Mouse (Mus musculus): Measurements from ENCODE around the gene 2610507B11Rik. TPM values are rescaled to one million over a fixed set of nuclear protein-coding genes. Genes with fewer than 3 reads are reported as not detected.

Gene 2610507B11Rik
- total RNA-seq, 2 experiments from 2014 or later, result 192 to 198 TPM

DNA sequence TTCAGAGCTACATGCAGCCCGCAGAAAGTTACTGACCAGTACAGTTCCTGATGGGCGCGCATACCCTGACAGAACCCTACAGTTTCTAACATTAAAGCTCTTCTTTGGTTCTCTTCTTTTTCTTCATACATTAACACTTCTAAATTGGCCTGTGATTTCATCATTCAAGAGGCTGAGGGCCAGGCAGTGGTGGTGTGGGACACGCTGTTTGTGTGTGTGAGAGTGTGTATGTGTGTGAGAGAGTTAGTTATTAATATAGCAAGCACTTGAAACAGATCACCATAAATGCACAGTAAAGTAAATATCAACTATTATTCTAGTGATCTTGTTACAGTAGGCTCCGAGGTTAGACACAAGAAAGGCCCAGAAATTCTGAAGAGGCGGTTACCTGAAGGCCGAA, 39.4 kb downstream of the 2610507B11Rik start:
- no peak for TF ChIP-seq CTCF (conservative IDR thresholded peaks at IDR 0.05)
- H3K4me3 ChIP-seq, result peak overlapping the region; percentile 82
- peak overlapping the region; percentile 91 for H3K27ac ChIP-seq
- DNase-seq (ENCODE audit: low spot score in 2 of 2), result no peak

DNA sequence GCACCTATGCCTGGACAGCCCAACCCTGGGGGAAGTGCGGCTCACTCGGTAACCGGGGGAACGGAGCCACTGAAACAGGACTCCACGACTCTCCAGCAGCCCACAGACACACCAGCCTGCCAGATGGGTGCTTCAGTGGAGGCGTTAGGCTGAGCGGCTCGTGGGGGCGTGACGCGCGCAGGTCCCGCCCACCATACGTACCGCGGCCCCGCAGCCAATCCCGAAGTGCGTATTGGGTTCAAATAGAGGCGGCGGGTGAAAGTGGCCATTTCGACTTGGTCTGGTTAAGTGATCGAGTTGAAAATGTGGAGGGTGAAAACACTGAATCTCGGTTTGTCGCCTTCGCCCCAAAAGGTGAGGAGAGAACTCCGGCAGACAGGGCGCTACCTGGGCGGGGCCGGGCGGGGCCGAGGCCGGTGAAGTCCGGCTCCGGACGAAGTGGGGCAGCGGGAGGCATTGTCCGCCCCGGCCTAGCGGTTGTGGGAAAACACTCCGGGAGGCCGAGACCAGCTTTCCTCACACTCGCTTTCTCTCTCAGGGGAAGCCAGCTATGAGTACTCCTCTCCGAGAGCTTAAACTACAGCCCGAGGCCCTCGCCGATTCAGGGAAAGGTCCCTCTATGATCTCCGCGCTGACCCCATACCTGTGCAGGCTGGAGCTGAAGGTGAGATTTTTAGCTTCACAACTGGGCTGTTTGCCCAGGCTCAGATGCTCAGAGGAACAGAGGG, 40.0 kb downstream of the 2610507B11Rik start, which contains the start of gene Spag5:
Gene Spag5 (plus strand): TSS at position 173 of the 728 bp plus-strand sequence.
- Histone ChIP-seq H3K27ac (peak within 1 kb of the TSS; percentile 91), H3K4me3 (peak within 1 kb of the TSS; percentile 82)
- peak; percentile 91 to 94 for DNase-seq (ENCODE audit: low spot score in 2 of 2)
- no peak for TF ChIP-seq CTCF (conservative IDR thresholded peaks at IDR 0.05)

DNA sequence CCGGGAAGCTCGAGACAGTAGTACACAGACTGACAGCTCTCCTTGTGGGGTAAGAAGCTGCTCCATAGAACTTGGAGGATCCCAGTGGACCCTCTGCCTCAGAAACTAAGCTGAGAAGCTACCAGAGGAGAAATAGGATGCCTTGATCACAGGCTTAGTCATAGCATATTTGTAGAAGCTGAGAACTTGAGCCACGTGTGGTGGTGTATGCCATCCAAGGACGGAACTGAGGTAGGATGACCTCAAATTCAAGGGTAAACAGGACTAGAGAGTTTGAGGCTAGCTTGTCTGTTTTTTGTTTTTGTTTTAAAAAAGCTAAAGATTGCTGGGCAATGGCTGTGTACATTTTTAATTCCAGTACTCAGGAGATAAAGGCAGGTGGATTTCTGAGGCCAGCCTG, 43.7 kb downstream of the 2610507B11Rik start:
- no peak for DNase-seq (ENCODE audit: low spot score in 2 of 2)
- no peak for TF ChIP-seq CTCF (conservative IDR thresholded peaks at IDR 0.05)
- no peak overlapping the region for H3K27ac ChIP-seq
- no peak overlapping the region for H3K4me3 ChIP-seq

DNA sequence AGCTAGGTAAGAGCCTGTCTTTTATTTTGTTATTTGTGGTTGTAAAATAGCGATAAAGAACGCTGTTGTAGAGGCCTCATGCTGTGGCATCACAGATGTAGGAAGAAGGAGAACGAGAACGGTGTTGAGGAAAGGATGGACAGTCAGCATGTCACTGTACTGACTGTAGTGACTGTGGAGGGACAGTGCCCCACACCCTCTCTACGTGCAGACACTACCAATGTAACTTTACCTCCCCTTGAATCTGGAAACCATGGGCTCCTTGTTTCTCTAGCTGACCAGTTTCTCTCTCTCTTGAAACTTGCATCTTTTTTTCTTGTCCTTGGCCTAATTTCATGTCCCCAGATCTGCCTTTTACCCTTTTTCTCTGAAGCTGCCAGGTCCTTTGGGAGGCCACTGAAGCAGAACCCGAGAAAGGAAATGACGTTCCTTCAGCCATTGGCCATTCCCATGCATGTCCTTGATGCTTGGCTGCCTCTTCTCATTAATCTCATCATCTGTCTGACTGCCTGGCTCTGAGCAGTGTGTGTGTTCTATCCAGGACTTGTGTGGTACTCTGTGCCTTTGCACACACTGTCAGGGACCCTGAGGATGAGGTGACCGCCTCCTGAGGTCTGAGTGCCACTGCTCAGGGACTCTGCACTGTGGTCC, 49.4 kb downstream of the 2610507B11Rik start:
- TF ChIP-seq CTCF (conservative IDR thresholded peaks at IDR 0.05), result no peak
- Histone ChIP-seq H3K27ac (no peak overlapping the region), H3K4me3 (no peak overlapping the region)
- DNase-seq (ENCODE audit: low spot score in 2 of 2), result no peak

DNA sequence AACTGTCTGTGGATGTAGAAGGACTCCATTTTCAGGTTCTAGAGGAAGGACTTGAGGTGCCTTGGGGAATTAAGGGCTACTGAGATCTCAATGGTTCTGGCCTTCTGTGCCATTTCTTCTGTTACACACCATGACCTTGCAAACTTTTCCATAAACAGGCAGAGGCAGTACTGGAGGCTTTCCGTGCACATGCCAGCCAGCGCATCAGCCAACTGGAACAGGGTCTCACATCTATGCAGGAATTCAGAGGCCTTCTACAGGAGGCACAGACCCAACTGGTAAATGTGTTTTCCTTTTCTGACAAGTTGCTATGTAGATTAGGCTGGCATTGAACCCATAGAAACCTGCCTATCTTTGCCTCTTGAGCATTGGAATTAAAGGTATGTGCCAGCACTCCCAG, 52.1 kb downstream of the 2610507B11Rik start:
- Histone ChIP-seq H3K4me3 (no peak overlapping the region), H3K27ac (no peak overlapping the region)
- DNase-seq (ENCODE audit: low spot score in 2 of 2), result no peak
- TF ChIP-seq CTCF (conservative IDR thresholded peaks at IDR 0.05), result no peak

DNA sequence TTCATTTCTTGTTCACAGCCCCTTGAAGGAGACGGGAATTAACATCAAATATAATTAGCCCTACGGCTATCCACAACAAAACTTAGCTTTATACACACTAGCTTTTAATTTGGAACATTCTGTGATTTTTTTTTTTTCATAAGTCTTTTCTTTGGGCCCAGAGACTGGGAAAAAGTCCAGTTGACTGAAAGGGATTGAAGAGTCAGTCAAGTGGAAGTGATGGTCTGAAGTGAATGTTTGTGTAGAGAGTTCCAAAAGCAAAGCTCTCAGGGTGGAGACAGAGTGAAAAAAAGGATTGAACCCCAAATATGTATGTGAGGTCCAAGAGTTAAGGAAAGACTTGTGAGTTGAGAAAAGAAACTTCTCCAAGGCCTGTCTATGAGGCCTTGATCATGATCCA, 56.9 kb downstream of the 2610507B11Rik start:
- Histone ChIP-seq H3K27ac (peak overlapping the region; percentile 75), H3K4me3 (no peak overlapping the region)
- TF ChIP-seq CTCF (conservative IDR thresholded peaks at IDR 0.05), result no peak
- no peak for DNase-seq (ENCODE audit: low spot score in 2 of 2)

DNA sequence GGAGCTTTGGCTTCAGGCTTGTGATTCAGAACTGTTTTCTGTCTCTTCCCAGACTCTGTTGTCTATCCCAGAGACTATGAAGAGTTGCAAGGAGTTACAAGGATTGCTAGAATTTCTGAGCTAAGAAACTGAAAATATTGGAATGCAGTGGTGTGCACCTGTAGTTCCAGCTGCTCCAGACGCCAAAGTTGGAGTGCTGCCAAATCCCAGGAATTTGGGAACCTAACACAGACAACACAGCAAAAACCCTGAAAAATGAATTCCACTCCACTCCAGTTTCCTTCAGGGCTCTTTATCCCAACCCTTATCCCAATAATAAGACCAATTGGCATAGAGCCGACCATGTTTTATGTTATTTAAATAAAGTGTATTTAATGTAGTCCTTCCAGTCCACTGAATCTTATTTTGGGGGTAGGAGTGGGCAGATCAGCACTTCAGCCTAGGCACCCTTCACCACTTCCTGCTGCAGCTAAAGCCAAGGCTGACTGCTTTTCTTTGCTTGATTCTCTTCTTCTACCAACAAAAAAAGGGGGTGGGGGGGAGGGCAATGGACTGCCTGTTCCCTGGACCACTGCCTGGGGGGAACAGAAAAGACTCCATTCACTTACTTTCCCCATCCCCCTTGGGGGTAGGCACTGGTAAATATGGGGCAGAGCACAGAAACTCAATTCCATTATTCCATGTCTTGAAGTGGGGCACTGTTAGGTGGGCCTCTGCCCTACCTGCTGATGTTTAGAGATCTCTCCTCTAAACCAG, 60.7 kb downstream of the 2610507B11Rik start:
- Histone ChIP-seq H3K27ac (peak overlapping the region; percentile 93), H3K4me3 (peak overlapping the region; percentile 53)
- TF ChIP-seq CTCF (conservative IDR thresholded peaks at IDR 0.05), result no peak
- peak in 1 of 2 experiments; percentile 50 for DNase-seq (ENCODE audit: low spot score in 2 of 2)

DNA sequence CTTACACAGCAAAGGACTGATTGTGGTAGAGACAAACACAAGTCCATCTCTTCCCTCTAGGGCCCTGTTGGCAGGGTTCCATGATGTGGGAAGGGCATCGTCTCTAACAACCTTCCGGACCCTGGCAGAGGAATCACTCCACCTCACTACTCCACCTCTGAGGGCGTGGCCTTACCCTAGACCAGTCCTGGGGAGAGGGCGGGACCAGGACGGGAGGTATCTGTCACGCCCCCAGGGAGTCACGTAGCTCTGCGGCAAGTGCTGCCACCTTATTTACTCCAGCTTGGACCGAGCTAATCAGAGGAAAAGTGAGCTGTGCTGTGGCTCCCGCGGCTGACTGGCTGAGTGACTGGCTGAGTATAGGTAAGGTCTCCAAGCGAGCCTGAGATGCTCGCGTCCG, 61.3 kb downstream of the 2610507B11Rik start, which contains the start of gene Aldoc:
Gene Aldoc (plus strand): TSS at position 109 of the 400 bp plus-strand sequence.
- DNase-seq (ENCODE audit: low spot score in 2 of 2), result peak; percentile 72 to 87
- H3K4me3 ChIP-seq, result peak within 1 kb of the TSS; percentile 53
- no peak for TF ChIP-seq CTCF (conservative IDR thresholded peaks at IDR 0.05)
- peak within 1 kb of the TSS; percentile 93 for H3K27ac ChIP-seq

DNA sequence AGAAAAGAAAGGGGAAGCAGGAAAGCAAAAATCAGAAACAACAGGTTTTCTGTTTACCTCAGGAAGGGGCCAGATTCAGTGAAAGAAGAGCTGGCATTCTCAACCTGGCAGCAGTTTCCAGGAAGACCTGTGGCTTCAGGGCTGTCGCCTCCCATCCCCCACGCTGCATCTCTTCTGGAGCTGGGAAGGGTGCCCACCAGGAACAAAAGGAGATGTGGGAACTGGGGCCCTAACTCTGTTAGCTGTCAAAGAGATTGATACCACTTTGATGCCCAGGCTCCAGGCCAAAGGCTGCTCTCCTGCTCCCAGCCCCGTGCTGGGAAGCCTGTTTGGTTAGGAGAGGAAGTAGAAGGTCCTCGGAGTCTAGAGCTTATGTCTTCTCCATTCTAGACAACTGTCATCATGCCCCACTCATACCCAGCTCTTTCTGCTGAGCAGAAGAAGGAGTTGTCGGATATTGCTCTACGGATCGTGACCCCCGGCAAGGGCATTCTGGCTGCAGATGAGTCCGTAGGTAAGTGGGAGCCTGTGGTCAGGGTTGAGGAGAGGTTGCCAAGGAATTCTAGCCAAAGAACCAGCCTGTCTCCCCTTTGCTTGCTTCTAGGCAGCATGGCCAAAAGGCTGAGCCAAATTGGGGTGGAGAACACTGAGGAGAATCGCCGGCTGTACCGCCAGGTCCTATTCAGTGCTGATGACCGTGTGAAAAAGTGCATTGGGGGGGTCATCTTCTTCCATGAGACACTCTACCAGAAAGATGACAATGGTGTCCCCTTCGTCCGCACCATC, 62.6 kb downstream of the 2610507B11Rik start:
- TF ChIP-seq CTCF (conservative IDR thresholded peaks at IDR 0.05), result no peak
- Histone ChIP-seq H3K4me3 (peak overlapping the region; percentile 53), H3K27ac (peak overlapping the region; percentile 93)
- peak; percentile 44 to 55 for DNase-seq (ENCODE audit: low spot score in 2 of 2)

DNA sequence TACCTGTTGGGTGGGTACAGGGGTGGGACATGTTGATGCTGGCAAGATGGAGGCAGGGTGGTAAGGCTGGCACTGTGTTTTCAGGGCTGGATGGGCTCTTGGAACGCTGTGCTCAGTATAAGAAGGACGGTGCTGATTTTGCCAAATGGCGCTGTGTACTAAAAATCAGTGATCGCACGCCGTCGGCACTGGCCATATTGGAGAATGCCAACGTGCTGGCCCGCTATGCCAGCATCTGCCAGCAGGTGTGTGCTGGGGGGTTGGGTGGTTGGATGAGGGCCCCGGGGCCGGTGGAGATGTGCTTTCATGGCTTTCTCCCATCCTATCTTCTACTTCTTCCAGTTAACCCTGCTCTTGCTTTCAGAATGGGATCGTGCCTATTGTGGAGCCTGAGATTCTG, 63.4 kb downstream of the 2610507B11Rik start:
- no peak for DNase-seq (ENCODE audit: low spot score in 2 of 2)
- Histone ChIP-seq H3K27ac (peak overlapping the region; percentile 93), H3K4me3 (peak overlapping the region; percentile 53)
- TF ChIP-seq CTCF (conservative IDR thresholded peaks at IDR 0.05), result peak; percentile 36

DNA sequence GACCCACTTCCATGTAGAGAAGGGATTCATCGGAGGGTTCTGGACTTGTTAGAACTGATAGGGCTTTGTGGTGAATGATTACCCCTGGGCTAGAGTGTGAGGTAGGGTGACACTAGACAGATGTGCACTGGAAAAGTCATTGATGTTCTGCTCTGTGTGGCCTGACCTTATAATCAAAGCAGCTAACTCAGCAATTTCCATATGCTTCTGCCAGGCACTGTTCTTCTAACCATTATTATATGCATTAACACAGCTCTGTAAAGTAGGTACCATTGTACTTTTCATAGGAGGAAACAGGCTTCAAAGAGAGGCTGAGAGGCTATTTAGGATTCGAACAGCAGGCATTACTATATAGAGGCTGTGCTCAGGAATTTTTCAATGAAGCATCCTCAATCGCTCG, 65.7 kb downstream of the 2610507B11Rik start:
- Histone ChIP-seq H3K4me3 (peak overlapping the region; percentile 4), H3K27ac (peak overlapping the region; percentile 93; the same call in 1 of the 2 replicates)
- DNase-seq (ENCODE audit: low spot score in 2 of 2), result no peak
- TF ChIP-seq CTCF (conservative IDR thresholded peaks at IDR 0.05), result no peak
